Mouse (Mus musculus): Measurements from ENCODE around the gene Mgat4d. TPM values are rescaled to one million over a fixed set of nuclear protein-coding genes. Genes with fewer than 3 reads are reported as not detected.
"Not testable (repeated sequence)": the region's sequence is repeated elsewhere in the genome, so short reads cannot be mapped to it uniquely, and the experiment has no call there.

Gene Mgat4d
- polyA plus RNA-seq, 1 experiment from 2014 or later: not detected

- H3K27ac ChIP-seq: no peak overlapping the region
- ATAC-seq: no peak
- H3K9me3 ChIP-seq: no peaks in the 10 kb centered on the region
- H3K4me3 ChIP-seq (replicated peaks): no peak overlapping the region
- H3K9ac ChIP-seq: no peak overlapping the region
- no peaks in the 10 kb centered on the region for H3K36me3 ChIP-seq
- H3K27me3 ChIP-seq (replicated peaks): no peaks in the 10 kb centered on the region
- no peaks in the 10 kb centered on the region for H3K4me1 ChIP-seq (replicated peaks)
- 66% methylated on average over 7 of the region's 7 CpGs for WGBS
- no peak overlapping the region for H3K4me2 ChIP-seq (replicated peaks)
Measured at GRCm38 (mm10) chr8:83426949-83427348, 78.7 kb downstream of the Mgat4d start.

- H3K9me3 ChIP-seq; H3K9ac ChIP-seq; H3K4me2 ChIP-seq (replicated peaks); H3K36me3 ChIP-seq; H3K4me3 ChIP-seq (replicated peaks); H3K4me1 ChIP-seq (replicated peaks); H3K27me3 ChIP-seq (replicated peaks); H3K27ac ChIP-seq; ATAC-seq: not testable (repeated sequence)
- 89% methylated on average over 3 of the region's 3 CpGs for WGBS
Measured at GRCm38 (mm10) chr8:83428621-83429020, 80.3 kb downstream of the Mgat4d start.

GRCm38 (mm10) chr8:83429071-83429524 lies 80.8 kb downstream of the Mgat4d start:
- H3K27me3 ChIP-seq (replicated peaks): no peaks in the 10 kb centered on the region
- WGBS: 62% methylated on average over 4 of the region's 4 CpGs
- no peaks in the 10 kb centered on the region for H3K9me3 ChIP-seq
- no peak overlapping the region for H3K4me2 ChIP-seq (replicated peaks)
- H3K27ac ChIP-seq: no peak overlapping the region
- H3K4me1 ChIP-seq (replicated peaks): no peaks in the 10 kb centered on the region
- no peak overlapping the region for H3K9ac ChIP-seq
- ATAC-seq: peak; percentile 58; the same call in 1 of the 2 replicates
- H3K36me3 ChIP-seq: peaks cover 4% of the 10 kb centered on the region; the same call in 1 of the 2 replicates
- no peak overlapping the region for H3K4me3 ChIP-seq (replicated peaks)

Other genes starting within 250 kb of the Mgat4d start
- 2.6 TPM in 2 replicates for gene Tbc1d9, start 183.1 kb upstream of the Mgat4d start, polyA plus RNA-seq (2015; fragmentation: Nextera tagmentation; extraction: Ambion mirVana)
- gene Gm10645, start 182.3 kb upstream of the Mgat4d start, polyA plus RNA-seq (2015; fragmentation: Nextera tagmentation; extraction: Ambion mirVana): 1.3 and 2.2 TPM in 2 replicates
- gene Ucp1, start 58.1 kb upstream of the Mgat4d start, polyA plus RNA-seq (2015; fragmentation: Nextera tagmentation; extraction: Ambion mirVana): not detected in 2 replicates
- 11.6 and 11.9 TPM in 2 replicates for gene Elmod2, start 16.0 kb upstream of the Mgat4d start, polyA plus RNA-seq (2015; fragmentation: Nextera tagmentation; extraction: Ambion mirVana)
- gene Clgn, start 41.4 kb downstream of the Mgat4d start, polyA plus RNA-seq (2015; fragmentation: Nextera tagmentation; extraction: Ambion mirVana): 0.48 and 0.55 TPM in 2 replicates
- gene Scoc, start 109.9 kb downstream of the Mgat4d start, polyA plus RNA-seq (2015; fragmentation: Nextera tagmentation; extraction: Ambion mirVana): 96.0 and 117 TPM in 2 replicates
- gene Olfr370, start 187.3 kb downstream of the Mgat4d start, polyA plus RNA-seq (2015; fragmentation: Nextera tagmentation; extraction: Ambion mirVana): not detected in 2 replicates
- 370 and 398 TPM in 2 replicates for gene Ndufb7, start 218.2 kb downstream of the Mgat4d start, polyA plus RNA-seq (2015; fragmentation: Nextera tagmentation; extraction: Ambion mirVana)

Measured in intestine, embryonic 15.5 days (tissue).